ENCODE assay signal across 8 mouse cellular contexts in the genomic region with DNA sequence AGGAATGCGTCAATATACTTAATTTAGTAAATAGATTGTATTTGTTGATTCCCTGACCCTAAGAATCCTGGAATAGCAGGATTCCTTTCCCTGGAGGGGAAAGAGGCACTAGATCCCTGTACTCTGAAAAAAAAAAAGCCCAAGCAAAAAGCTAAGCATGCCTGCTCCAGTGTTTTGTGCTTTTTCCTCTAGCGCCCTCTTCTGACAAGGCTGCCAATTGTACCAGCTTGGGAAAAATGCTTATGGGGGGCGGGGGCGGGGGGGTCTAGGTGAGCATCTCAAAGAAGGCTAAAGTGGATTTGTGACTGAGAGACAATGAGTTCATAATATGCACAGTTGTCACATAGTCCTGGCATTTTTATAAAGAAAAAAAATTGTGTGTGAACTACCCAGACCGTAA. TPM values are rescaled to one million over a fixed set of nuclear protein-coding genes. Genes with fewer than 3 reads are reported as not detected.
DNase-seq lines count a peak whose midpoint lies in the region; ATAC-seq and TF ChIP-seq lines count a peak whose summit lies in the region.
"Had no signal": no experiment of that assay in that cellular context is flagged by ENCODE, and none has a peak within 500 bp of the region (broad histone marks: within the 10 kb centered on the region; RNA-seq: fewer than 3 reads in every experiment).

No protein-coding gene starts in this region.

- H3K27ac ChIP-seq in kidney, embryonic 14.5 days (ENCODE audit: low read depth, low read length): no peak overlapping the region
- H3K27ac ChIP-seq in CH12.LX (ENCODE audit: insufficient read depth, low read depth): no peak overlapping the region

- 38% methylated on average over 5 of the region's 5 CpGs for WGBS in kidney, embryonic 14.5 days

- H3K4me1 ChIP-seq in kidney, embryonic 14.5 days (ENCODE audit: control insufficient read depth, insufficient read depth, low read length): 0 out of 2 replicates have a peak, but pooled peaks cover 3% of the 10 kb centered on the region
- no peaks in the 10 kb centered on the region for H3K4me1 ChIP-seq in CH12.LX (ENCODE audit: control insufficient read depth in 1 of 2, insufficient read depth in 2 of 2)

- no peak for ATAC-seq in kidney, embryonic 14.5 days (ENCODE audit: low FRiP score, low TSS enrichment)
- no peak for ATAC-seq in frontal cortex, adult (ENCODE audit: low TSS enrichment)

- H3K27me3 ChIP-seq in kidney, embryonic 14.5 days (ENCODE audit: control insufficient read depth, insufficient read depth, low read length): no peaks in the 10 kb centered on the region
- H3K27me3 ChIP-seq in CH12.LX (replicated peaks): no peaks in the 10 kb centered on the region

- peak; percentile 43 for DNase-seq in kidney, postnatal 14 days
- DNase-seq in CH12.LX (ENCODE audit: extremely low read depth): peak; percentile 27
- peak; percentile 58 for DNase-seq in R1 (ENCODE audit: low read depth, low spot score)
- peak; percentile 28 for DNase-seq in lung, postnatal 25 days (ENCODE audit: low spot score)
- DNase-seq in right cerebral cortex, postnatal 25 days: no peak

- in situ Hi-C loops in CH12.LX (cut with MboI; ENCODE audit: low pct_ligation_motif_present, low pct_unique_long_range_greater_than_20kb, low sequenced_read_pairs): loop anchor here (5.0 to 10.0 kb wide), 3 partner anchors 49 to 246 kb away; a partner anchor contains a TSS

- H3K9ac ChIP-seq in kidney, embryonic 14.5 days (ENCODE audit: low read depth, low read length): no peak overlapping the region
- H3K9ac ChIP-seq in CH12.LX (ENCODE audit: insufficient read depth, low read depth): no peak overlapping the region

- H3K4me2 ChIP-seq in kidney, embryonic 14.5 days (replicated peaks; ENCODE audit: low read depth, low read length): no peak overlapping the region
- H3K4me2 ChIP-seq in CH12.LX (ENCODE audit: insufficient read depth, low read depth, poor library complexity, severe bottlenecking): no peak overlapping the region

- no peaks in the 10 kb centered on the region for H3K9me3 ChIP-seq in kidney, embryonic 14.5 days (ENCODE audit: control insufficient read depth, low read length)
- no peaks in the 10 kb centered on the region for H3K9me3 ChIP-seq in CH12.LX (replicated peaks; ENCODE audit: low read length)

- TF ChIP-seq RAD21 in CH12.LX (IDR thresholded peaks at IDR 0.05; ENCODE audit: low read depth, low read length): peak; percentile 62

- H3K36me3 ChIP-seq in kidney, embryonic 14.5 days (ENCODE audit: control insufficient read depth, insufficient read depth, low read length): 0 out of 2 replicates have a peak, but pooled peaks cover 3% of the 10 kb centered on the region
- peaks cover 0 to 6% of the 10 kb centered on the region in 2 experiments for H3K36me3 ChIP-seq in CH12.LX (replicated peaks in 1 of 2; ENCODE audit: control insufficient read depth in 1 of 2, insufficient read depth in 1 of 2, low read length in 1 of 2)

- TF ChIP-seq EP300 in CH12.LX (IDR thresholded peaks at IDR 0.05; ENCODE audit: low read length): no peak

- dilution Hi-C loops in CH12.LX (cut with MboI; ENCODE audit: extremely low pct_ligation_motif_present, extremely low pct_unique_long_range_greater_than_20kb, low sequenced_read_pairs): no loop called here

- TF ChIP-seq CTCF in CH12.LX (conservative IDR thresholded peaks at IDR 0.05 in 1 of 2, IDR thresholded peaks at IDR 0.05 in 1 of 2; ENCODE audit: low read depth in 2 of 2, low read length in 2 of 2): peak; percentile 15 to 75; a peak in 3 of 4 replicates

- H3K4me3 ChIP-seq in kidney, embryonic 14.5 days (ENCODE audit: low read length): no peak overlapping the region
- no peak overlapping the region for H3K4me3 ChIP-seq in CH12.LX (replicated peaks in 1 of 3; ENCODE audit: low read depth in 2 of 3, low read length in 2 of 3, poor library complexity in 1 of 3)

- no peak for TF ChIP-seq POLR2A in CH12.LX (IDR thresholded peaks at IDR 0.05; ENCODE audit: low read depth, low read length)

- no peaks in the 10 kb centered on the region for H3K79me2 ChIP-seq in CH12.LX (replicated peaks; ENCODE audit: control insufficient read depth, extremely low read depth, insufficient read depth, poor library complexity, severe bottlenecking)

TF ChIP-seq in CH12.LX, 34 proteins besides CTCF, POLR2A, EP300 and RAD21:
- TF ChIP-seq MAFK (IDR thresholded peaks at IDR 0.05; ENCODE audit: insufficient replicate concordance, low read length) (no peak), KAT2A (IDR thresholded peaks at IDR 0.05; ENCODE audit: insufficient replicate concordance, low read length) (no peak), NRF1 (IDR thresholded peaks at IDR 0.05; ENCODE audit: low read depth, low read length) (no peak), MAZ (IDR thresholded peaks at IDR 0.05; ENCODE audit: low read depth, low read length) (0 out of 2 replicates have a peak, but pooled peaks have one; percentile 32), ZC3H11A (IDR thresholded peaks at IDR 0.05; ENCODE audit: low read depth, low read length) (peak; percentile 46; the same call in 1 of the 2 replicates), SMC3 (IDR thresholded peaks at IDR 0.05; ENCODE audit: low read depth, low read length) (peak; percentile 65), ZNF384 (IDR thresholded peaks at IDR 0.05; ENCODE audit: low read depth, low read length) (peak; percentile 87), NELFE (IDR thresholded peaks at IDR 0.05; ENCODE audit: low read depth, low read length) (no peak)

RNA-seq across cellular contexts. Expression of a gene that starts 12.8 kb away (rescaled TPM):
- 69.2 and 79.8 TPM in 2 replicates for polyA plus RNA-seq in kidney, embryonic 14.5 days (2014; fragmentation: Nextera tagmentation; extraction: Ambion mirVana)
- total RNA-seq in CH12.LX (2012; rRNA removed) (7.0 and 8.4 TPM in 2 replicates), CH12.LX (2014; rRNA removed) (11.1 and 11.4 TPM in 2 replicates)
- polyA plus RNA-seq in CH12.LX (2012; ENCODE audit: insufficient read length, low read depth): 10.6 and 13.8 TPM in 2 replicates

RNA-seq across cellular contexts. Expression of a gene that starts 32.6 kb away (rescaled TPM):
- polyA plus RNA-seq in kidney, embryonic 14.5 days (2014; fragmentation: Nextera tagmentation; extraction: Ambion mirVana): 1.8 and 2.9 TPM in 2 replicates
- total RNA-seq in CH12.LX (2012; rRNA removed) (2.3 and 2.7 TPM in 2 replicates), CH12.LX (2014; rRNA removed) (0.08 and 0.15 TPM in 2 replicates)
- 0.24 and 0.72 TPM in 2 replicates for polyA plus RNA-seq in CH12.LX (2012; ENCODE audit: insufficient read length, low read depth)

RNA-seq across cellular contexts. Expression of a gene that starts 45.1 kb away (rescaled TPM):
- polyA plus RNA-seq in kidney, embryonic 14.5 days (2014; fragmentation: Nextera tagmentation; extraction: Ambion mirVana): 3.4 and 5.2 TPM in 2 replicates
- total RNA-seq in CH12.LX (2012; rRNA removed) (0.38 and 0.67 TPM in 2 replicates), CH12.LX (2014; rRNA removed) (not detected in 2 replicates)
- polyA plus RNA-seq in CH12.LX (2012; ENCODE audit: insufficient read length, low read depth): not detected in 2 replicates
- polyA plus RNA-seq: large intestine, adult 2 months had no signal

RNA-seq across cellular contexts. Expression of a gene that starts 50.2 kb away (rescaled TPM):
- 64.7 and 69.6 TPM in 2 replicates for polyA plus RNA-seq in kidney, embryonic 14.5 days (2014; fragmentation: Nextera tagmentation; extraction: Ambion mirVana)
- 73.2 and 77.0 TPM in 2 replicates for total RNA-seq in CH12.LX (2012; rRNA removed)
- total RNA-seq in CH12.LX (2014; rRNA removed): 63.0 and 68.3 TPM in 2 replicates
- polyA plus RNA-seq in CH12.LX (2012; ENCODE audit: insufficient read length, low read depth): 47.3 and 55.7 TPM in 2 replicates
